Mouse (Mus musculus) spleen, adult 2 months (tissue): Measurements from ENCODE around the gene Cyb5d2.

Experiments
- CTCF ChIP-seq: fragments of 200-500 bp; IDR thresholded peaks from 2 replicates; pipeline ENCODE4 v1.5.1; 2011; ENCODE audit warnings: mild to moderate bottlenecking, inconsistent platforms; ENCODE audit not compliant: insufficient read depth, insufficient read length, insufficient replicate concordance; ENCODE audit errors: extremely low read depth
- POLR2A ChIP-seq: fragments of 200-500 bp; IDR thresholded peaks from 2 replicates; pipeline ENCODE4 v1.6.1; 2011; ENCODE audit warnings: low read depth, low read length, inconsistent platforms

DNA sequence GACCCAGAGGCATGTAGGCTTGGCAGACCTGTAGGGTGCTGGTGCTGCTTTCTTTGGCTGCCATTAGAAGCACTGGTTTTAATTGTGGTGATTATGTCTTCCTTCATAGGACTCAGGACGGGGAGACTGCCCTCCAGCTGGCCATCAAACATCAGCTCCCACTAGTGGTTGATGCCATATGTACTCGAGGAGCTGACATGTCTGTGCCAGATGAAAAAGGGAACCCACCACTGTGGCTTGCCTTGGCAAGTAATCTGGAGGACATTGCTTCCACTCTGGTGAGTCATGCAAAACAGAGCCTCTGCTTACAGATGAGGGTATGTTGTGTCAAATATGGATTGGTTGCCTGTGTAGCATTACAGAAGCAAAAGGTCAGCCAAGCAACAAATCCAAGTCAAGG is 44.0 kb downstream of the Cyb5d2 start:
- no peak for TF ChIP-seq CTCF
- TF ChIP-seq POLR2A: no peak
